Mouse (Mus musculus): ENCODE data around the gene Bpnt1. TPM values are rescaled to one million over a fixed set of nuclear protein-coding genes. Genes with fewer than 3 reads are reported as not detected.

The Bpnt1 gene
- polyA plus RNA-seq, 1 experiment, result 54.0 TPM

DNA sequence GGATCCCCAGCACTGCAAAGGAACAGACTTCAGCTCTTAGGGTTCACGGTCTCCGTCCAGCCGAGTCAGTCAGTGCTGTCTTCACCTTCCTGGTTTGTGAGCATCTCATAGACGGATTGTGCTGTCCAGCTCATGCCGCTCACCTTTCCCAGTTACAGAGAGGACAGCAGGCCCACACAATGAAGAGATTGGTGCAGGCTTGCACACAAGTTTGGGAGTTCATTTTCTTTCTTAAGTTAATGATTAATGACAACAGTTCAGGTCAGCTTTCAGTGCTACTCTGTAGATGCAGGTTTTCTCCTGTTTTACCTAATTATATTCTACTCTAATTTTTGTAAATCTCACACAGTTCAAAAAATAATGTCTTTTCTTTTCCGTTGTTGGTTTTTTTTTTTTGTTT lies 38.0 kb downstream of the Bpnt1 start:
- Histone ChIP-seq H3K4me1 (ENCODE audit: control insufficient read depth, insufficient read depth, low read length) (peaks cover 2% of the 10 kb centered on the region), H3K27ac (ENCODE audit: insufficient read depth, low read length) (no peak overlapping the region), H3K4me3 (ENCODE audit: low read depth, low read length) (no peak overlapping the region), H3K27me3 (ENCODE audit: control insufficient read depth, insufficient read depth, low read length, poor library complexity, severe bottlenecking) (no peaks in the 10 kb centered on the region), H3K36me3 (ENCODE audit: control insufficient read depth, insufficient read depth, low read length, poor library complexity, severe bottlenecking) (peaks cover 51% of the 10 kb centered on the region), H3K9me3 (replicated peaks; ENCODE audit: control insufficient read depth, insufficient read depth, low read length, poor library complexity, severe bottlenecking) (no peaks in the 10 kb centered on the region), H3K9ac (ENCODE audit: low read depth, poor library complexity, severe bottlenecking) (no peak overlapping the region)
- TF ChIP-seq CTCF (IDR thresholded peaks at IDR 0.05; ENCODE audit: low read depth, low read length) (no peak), EP300 (IDR thresholded peaks at IDR 0.05; ENCODE audit: insufficient read depth, low read depth, low read length) (no peak), POLR2A (IDR thresholded peaks at IDR 0.05; ENCODE audit: insufficient read depth, low read length) (no peak)

DNA sequence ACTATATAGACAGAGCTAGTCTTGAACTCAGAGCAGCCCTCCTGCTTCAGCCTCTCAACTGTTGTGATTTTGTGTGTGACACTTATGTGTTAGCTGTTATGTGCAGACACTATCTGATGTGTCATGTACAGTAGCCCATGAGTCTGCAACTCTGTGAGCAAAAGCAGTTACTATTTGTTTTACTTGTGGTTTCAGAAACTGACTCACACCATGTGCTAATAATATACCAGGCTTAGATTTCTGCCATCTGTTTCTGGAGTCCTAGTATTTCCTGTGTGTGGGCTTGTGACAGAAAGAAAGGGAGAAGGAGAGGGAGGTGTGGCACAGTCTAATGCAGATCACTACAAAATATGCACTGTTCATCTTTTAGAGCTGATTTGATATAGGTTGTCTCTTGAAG lies 44.4 kb downstream of the Bpnt1 start:
- H3K27me3 ChIP-seq (ENCODE audit: control insufficient read depth, insufficient read depth, low read length, poor library complexity, severe bottlenecking), result no peaks in the 10 kb centered on the region
- peaks cover 72% of the 10 kb centered on the region for H3K36me3 ChIP-seq (ENCODE audit: control insufficient read depth, insufficient read depth, low read length, poor library complexity, severe bottlenecking)
- no peaks in the 10 kb centered on the region for H3K9me3 ChIP-seq (replicated peaks; ENCODE audit: control insufficient read depth, insufficient read depth, low read length, poor library complexity, severe bottlenecking)
- H3K4me1 ChIP-seq (ENCODE audit: control insufficient read depth, insufficient read depth, low read length), result no peaks in the 10 kb centered on the region
- no peak overlapping the region for H3K27ac ChIP-seq (ENCODE audit: insufficient read depth, low read length)
- H3K9ac ChIP-seq (ENCODE audit: low read depth, poor library complexity, severe bottlenecking), result no peak overlapping the region
- TF ChIP-seq CTCF (IDR thresholded peaks at IDR 0.05; ENCODE audit: low read depth, low read length) (no peak), POLR2A (IDR thresholded peaks at IDR 0.05; ENCODE audit: insufficient read depth, low read length) (no peak), EP300 (IDR thresholded peaks at IDR 0.05; ENCODE audit: insufficient read depth, low read depth, low read length) (no peak)
- H3K4me3 ChIP-seq (ENCODE audit: low read depth, low read length), result no peak overlapping the region

DNA sequence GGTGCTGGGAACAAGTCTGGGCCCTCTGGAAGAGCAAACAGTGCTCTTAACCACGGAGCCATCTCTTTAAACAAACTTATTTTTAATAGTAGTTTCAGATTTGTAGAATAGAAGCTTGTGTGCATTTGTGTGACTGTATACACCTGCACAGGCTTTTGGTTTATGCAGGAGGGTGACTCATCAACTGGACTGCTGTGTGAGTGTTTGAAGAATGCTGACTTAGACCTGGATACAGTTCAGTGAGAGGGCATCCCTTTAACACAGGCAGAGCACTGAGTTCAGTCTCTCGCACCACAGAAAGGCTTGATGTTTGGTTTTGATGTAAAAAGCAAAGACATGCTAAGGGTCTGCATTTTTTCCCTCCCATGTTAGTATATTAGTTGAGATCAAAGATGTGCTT lies 45.5 kb downstream of the Bpnt1 start:
- peaks cover 71% of the 10 kb centered on the region for H3K36me3 ChIP-seq (ENCODE audit: control insufficient read depth, insufficient read depth, low read length, poor library complexity, severe bottlenecking)
- no peak overlapping the region for H3K27ac ChIP-seq (ENCODE audit: insufficient read depth, low read length)
- no peaks in the 10 kb centered on the region for H3K9me3 ChIP-seq (replicated peaks; ENCODE audit: control insufficient read depth, insufficient read depth, low read length, poor library complexity, severe bottlenecking)
- H3K9ac ChIP-seq (ENCODE audit: low read depth, poor library complexity, severe bottlenecking), result no peak overlapping the region
- H3K4me1 ChIP-seq (ENCODE audit: control insufficient read depth, insufficient read depth, low read length), result no peaks in the 10 kb centered on the region
- H3K4me3 ChIP-seq (ENCODE audit: low read depth, low read length), result no peak overlapping the region
- H3K27me3 ChIP-seq (ENCODE audit: control insufficient read depth, insufficient read depth, low read length, poor library complexity, severe bottlenecking), result no peaks in the 10 kb centered on the region
- TF ChIP-seq CTCF (IDR thresholded peaks at IDR 0.05; ENCODE audit: low read depth, low read length), result no peak
- no peak for TF ChIP-seq POLR2A (IDR thresholded peaks at IDR 0.05; ENCODE audit: insufficient read depth, low read length)
- TF ChIP-seq EP300 (IDR thresholded peaks at IDR 0.05; ENCODE audit: insufficient read depth, low read depth, low read length), result no peak

DNA sequence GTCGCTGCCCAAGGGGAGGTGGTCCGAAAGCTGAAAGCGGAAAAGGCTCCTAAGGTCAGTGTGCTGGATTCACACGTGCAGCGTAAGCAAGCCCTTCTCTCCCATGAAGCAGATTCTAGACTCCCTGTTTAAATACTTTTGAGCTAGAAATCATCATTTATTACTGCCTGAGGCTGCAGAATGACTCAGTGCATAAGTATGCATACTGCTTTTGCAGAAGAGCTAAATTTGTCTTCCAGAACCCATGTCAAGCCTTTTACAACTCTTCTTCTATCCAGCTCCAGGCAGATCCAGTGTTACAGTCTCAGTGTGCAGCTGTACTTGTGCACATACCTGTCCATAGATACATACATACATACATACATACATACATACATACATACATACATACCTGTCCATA lies 69.7 kb downstream of the Bpnt1 start:
- no peaks in the 10 kb centered on the region for H3K4me1 ChIP-seq (ENCODE audit: control insufficient read depth, insufficient read depth, low read length)
- H3K27ac ChIP-seq (ENCODE audit: insufficient read depth, low read length), result no peak overlapping the region
- no peak overlapping the region for H3K9ac ChIP-seq (ENCODE audit: low read depth, poor library complexity, severe bottlenecking)
- H3K9me3 ChIP-seq (replicated peaks; ENCODE audit: control insufficient read depth, insufficient read depth, low read length, poor library complexity, severe bottlenecking), result no peaks in the 10 kb centered on the region
- TF ChIP-seq POLR2A (IDR thresholded peaks at IDR 0.05; ENCODE audit: insufficient read depth, low read length) (no peak), EP300 (IDR thresholded peaks at IDR 0.05; ENCODE audit: insufficient read depth, low read depth, low read length) (no peak), CTCF (IDR thresholded peaks at IDR 0.05; ENCODE audit: low read depth, low read length) (no peak)
- H3K27me3 ChIP-seq (ENCODE audit: control insufficient read depth, insufficient read depth, low read length, poor library complexity, severe bottlenecking), result no peaks in the 10 kb centered on the region
- H3K36me3 ChIP-seq (ENCODE audit: control insufficient read depth, insufficient read depth, low read length, poor library complexity, severe bottlenecking), result peaks cover 64% of the 10 kb centered on the region
- no peak overlapping the region for H3K4me3 ChIP-seq (ENCODE audit: low read depth, low read length)

DNA sequence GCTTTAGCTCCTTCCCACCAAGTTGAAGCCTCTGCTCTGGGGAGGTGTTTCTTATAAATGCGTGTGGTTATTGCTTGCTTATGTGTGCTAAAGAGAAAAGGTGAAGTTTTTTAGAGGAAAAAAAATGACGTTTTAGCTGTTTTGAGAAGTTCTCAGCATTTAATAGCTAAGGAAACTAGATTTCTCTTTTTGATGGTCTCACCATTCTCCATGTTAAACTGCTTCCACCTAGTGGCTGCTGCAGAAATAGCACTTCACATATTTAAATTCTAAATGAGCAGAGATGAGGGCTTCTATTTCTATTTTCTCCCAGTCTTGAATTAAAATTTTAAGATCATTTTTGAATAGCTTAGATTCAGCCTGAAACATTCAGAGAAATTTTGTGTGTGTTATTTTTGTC lies 72.1 kb downstream of the Bpnt1 start:
- no peaks in the 10 kb centered on the region for H3K27me3 ChIP-seq (ENCODE audit: control insufficient read depth, insufficient read depth, low read length, poor library complexity, severe bottlenecking)
- TF ChIP-seq CTCF (IDR thresholded peaks at IDR 0.05; ENCODE audit: low read depth, low read length), result no peak
- no peak for TF ChIP-seq EP300 (IDR thresholded peaks at IDR 0.05; ENCODE audit: insufficient read depth, low read depth, low read length)
- TF ChIP-seq POLR2A (IDR thresholded peaks at IDR 0.05; ENCODE audit: insufficient read depth, low read length), result no peak
- H3K27ac ChIP-seq (ENCODE audit: insufficient read depth, low read length), result no peak overlapping the region
- H3K9ac ChIP-seq (ENCODE audit: low read depth, poor library complexity, severe bottlenecking), result no peak overlapping the region
- peaks cover 69% of the 10 kb centered on the region for H3K36me3 ChIP-seq (ENCODE audit: control insufficient read depth, insufficient read depth, low read length, poor library complexity, severe bottlenecking)
- H3K9me3 ChIP-seq (replicated peaks; ENCODE audit: control insufficient read depth, insufficient read depth, low read length, poor library complexity, severe bottlenecking), result no peaks in the 10 kb centered on the region
- no peaks in the 10 kb centered on the region for H3K4me1 ChIP-seq (ENCODE audit: control insufficient read depth, insufficient read depth, low read length)
- no peak overlapping the region for H3K4me3 ChIP-seq (ENCODE audit: low read depth, low read length)

DNA sequence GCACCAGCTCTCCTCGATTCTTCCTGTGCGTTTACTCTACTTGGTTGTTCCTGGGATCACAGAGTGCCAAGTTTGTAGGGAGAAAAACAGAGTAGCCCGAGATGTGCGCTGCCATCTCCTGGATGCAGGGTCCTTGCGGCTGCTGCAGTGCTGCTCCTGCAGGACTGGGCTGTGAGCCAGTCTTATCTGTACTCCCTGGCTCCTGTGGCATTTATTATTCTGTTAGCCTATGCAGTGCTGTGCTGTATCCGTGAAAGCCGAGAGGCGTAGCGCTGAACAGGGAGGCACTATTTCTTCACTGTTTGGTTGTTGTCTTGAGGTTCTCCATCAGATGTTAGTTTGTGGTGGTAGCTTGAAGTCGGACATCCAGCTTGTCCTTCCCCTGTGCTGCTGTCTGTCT lies 74.0 kb downstream of the Bpnt1 start:
- H3K4me3 ChIP-seq (ENCODE audit: low read depth, low read length), result no peak overlapping the region
- H3K27me3 ChIP-seq (ENCODE audit: control insufficient read depth, insufficient read depth, low read length, poor library complexity, severe bottlenecking), result no peaks in the 10 kb centered on the region
- no peaks in the 10 kb centered on the region for H3K9me3 ChIP-seq (replicated peaks; ENCODE audit: control insufficient read depth, insufficient read depth, low read length, poor library complexity, severe bottlenecking)
- H3K27ac ChIP-seq (ENCODE audit: insufficient read depth, low read length), result no peak overlapping the region
- peaks cover 68% of the 10 kb centered on the region for H3K36me3 ChIP-seq (ENCODE audit: control insufficient read depth, insufficient read depth, low read length, poor library complexity, severe bottlenecking)
- no peak overlapping the region for H3K9ac ChIP-seq (ENCODE audit: low read depth, poor library complexity, severe bottlenecking)
- no peaks in the 10 kb centered on the region for H3K4me1 ChIP-seq (ENCODE audit: control insufficient read depth, insufficient read depth, low read length)
- TF ChIP-seq POLR2A (IDR thresholded peaks at IDR 0.05; ENCODE audit: insufficient read depth, low read length) (no peak), CTCF (IDR thresholded peaks at IDR 0.05; ENCODE audit: low read depth, low read length) (no peak), EP300 (IDR thresholded peaks at IDR 0.05; ENCODE audit: insufficient read depth, low read depth, low read length) (no peak)

Other genes starting within 250 kb of the Bpnt1 start
- gene Rab3gap2, start 128.0 kb upstream of the Bpnt1 start, polyA plus RNA-seq (2011; ENCODE audit: insufficient read depth, insufficient read length, low read depth, missing spikeins), result 32.8 and 35.0 TPM in 2 replicates
- 55.5 and 57.9 TPM in 2 replicates for gene Iars2, start 2.8 kb upstream of the Bpnt1 start, polyA plus RNA-seq (2011; ENCODE audit: insufficient read depth, insufficient read length, low read depth, missing spikeins)
- gene Eprs, start 30.9 kb downstream of the Bpnt1 start, polyA plus RNA-seq (2011; ENCODE audit: insufficient read depth, insufficient read length, low read depth, missing spikeins), result 179 and 189 TPM in 2 replicates
- not detected in 2 replicates for gene Slc30a10, start 122.7 kb downstream of the Bpnt1 start, polyA plus RNA-seq (2011; ENCODE audit: insufficient read depth, insufficient read length, low read depth, missing spikeins)